Mouse (Mus musculus): ENCODE measurements around the gene Ebf3. TPM values are rescaled to one million over a fixed set of nuclear protein-coding genes. Genes with fewer than 3 reads are reported as not detected.

Gene Ebf3
- polyA plus RNA-seq, 1 experiment, result 17.0 TPM

DNA sequence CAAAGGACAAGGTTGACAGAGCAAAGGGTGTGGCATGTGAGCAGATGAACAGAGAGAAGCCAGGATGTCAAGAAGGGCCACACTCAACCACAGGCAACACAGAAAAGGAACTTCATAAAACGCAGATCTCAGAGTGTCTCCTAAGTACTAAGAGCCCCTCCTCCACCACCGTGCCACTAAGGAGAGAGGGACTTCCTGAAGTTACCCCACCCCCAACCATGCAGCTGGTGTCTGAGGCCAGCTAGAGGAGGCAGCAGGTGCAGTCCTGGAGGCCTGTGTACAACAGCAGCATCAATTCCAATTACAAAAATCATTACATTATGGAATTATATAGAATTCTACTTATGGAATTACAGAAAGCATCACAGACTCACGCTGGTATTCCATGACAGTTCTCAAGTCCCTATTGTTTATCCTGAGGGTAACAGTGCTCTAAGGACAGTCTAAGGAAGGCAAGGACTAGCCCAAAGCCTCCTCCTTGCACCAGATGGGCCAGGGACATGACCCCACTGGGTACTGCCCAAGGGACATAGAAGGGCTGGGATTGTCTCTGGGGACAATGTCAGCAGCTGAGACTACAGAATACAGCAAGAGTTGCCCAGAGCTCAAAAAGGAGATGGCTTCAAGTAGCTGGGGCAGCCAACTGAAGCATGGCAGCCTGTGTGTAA is 24.8 kb downstream of the Ebf3 start:
- Histone ChIP-seq H3K4me3 (ENCODE audit: insufficient read depth, low read length) (no peak overlapping the region), H3K27ac (ENCODE audit: insufficient read depth, low read length) (no peak overlapping the region), H3K4me1 (ENCODE audit: control insufficient read depth, insufficient read depth, low read length) (0 out of 2 replicates have a peak, but pooled peaks cover 2% of the 10 kb centered on the region)
- TF ChIP-seq CTCF (IDR thresholded peaks at IDR 0.05; ENCODE audit: borderline replicate concordance, insufficient read depth, low read length) (no peak), POLR2A (IDR thresholded peaks at IDR 0.05; ENCODE audit: low read depth, low read length) (no peak)

DNA sequence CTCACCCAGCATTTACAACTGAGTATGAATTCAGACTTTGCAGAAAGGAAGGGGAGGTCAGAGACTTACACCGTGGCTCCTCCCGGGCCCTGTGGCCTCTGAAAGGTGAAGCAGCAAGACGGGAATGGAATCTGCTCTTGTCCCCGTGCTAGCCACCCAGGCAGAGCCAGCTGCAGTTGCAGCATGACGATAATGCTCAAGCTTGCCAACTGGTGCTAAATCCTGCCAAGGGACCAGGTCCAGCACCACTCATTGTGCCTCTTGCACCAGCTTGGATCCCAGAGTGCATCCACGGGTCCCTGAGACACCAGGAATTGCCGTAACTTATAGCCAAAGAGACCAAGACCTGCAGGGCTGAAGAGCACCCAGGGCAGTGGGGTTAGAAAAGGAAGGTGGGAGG is 36.1 kb downstream of the Ebf3 start:
- no peak overlapping the region for H3K27ac ChIP-seq (ENCODE audit: insufficient read depth, low read length)
- no peaks in the 10 kb centered on the region for H3K4me1 ChIP-seq (ENCODE audit: control insufficient read depth, insufficient read depth, low read length)
- H3K4me3 ChIP-seq (ENCODE audit: insufficient read depth, low read length), result no peak overlapping the region
- no peak for TF ChIP-seq CTCF (IDR thresholded peaks at IDR 0.05; ENCODE audit: borderline replicate concordance, insufficient read depth, low read length)
- TF ChIP-seq POLR2A (IDR thresholded peaks at IDR 0.05; ENCODE audit: low read depth, low read length), result no peak

DNA sequence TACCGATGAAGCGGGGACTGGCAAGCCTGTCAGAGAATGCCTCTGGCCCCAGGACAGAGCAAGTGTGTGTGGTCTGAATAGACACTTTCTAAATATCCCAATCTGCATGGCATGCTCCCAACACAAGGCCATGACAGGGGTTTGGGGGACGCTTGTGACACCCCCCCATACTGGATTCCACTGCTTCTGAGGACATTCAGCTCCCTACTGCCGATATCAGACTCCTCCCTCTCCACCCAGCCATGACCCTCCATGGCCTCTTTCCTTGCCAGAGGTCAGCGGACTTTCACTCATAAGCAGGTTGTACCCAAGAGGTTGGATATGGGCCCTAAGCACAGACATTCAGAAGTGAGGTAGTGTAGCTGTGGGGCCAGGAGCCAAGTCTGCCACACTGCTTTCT is 36.5 kb downstream of the Ebf3 start:
- TF ChIP-seq POLR2A (IDR thresholded peaks at IDR 0.05; ENCODE audit: low read depth, low read length) (no peak), CTCF (IDR thresholded peaks at IDR 0.05; ENCODE audit: borderline replicate concordance, insufficient read depth, low read length) (no peak)
- Histone ChIP-seq H3K4me3 (ENCODE audit: insufficient read depth, low read length) (no peak overlapping the region), H3K27ac (ENCODE audit: insufficient read depth, low read length) (no peak overlapping the region), H3K4me1 (ENCODE audit: control insufficient read depth, insufficient read depth, low read length) (no peaks in the 10 kb centered on the region)

DNA sequence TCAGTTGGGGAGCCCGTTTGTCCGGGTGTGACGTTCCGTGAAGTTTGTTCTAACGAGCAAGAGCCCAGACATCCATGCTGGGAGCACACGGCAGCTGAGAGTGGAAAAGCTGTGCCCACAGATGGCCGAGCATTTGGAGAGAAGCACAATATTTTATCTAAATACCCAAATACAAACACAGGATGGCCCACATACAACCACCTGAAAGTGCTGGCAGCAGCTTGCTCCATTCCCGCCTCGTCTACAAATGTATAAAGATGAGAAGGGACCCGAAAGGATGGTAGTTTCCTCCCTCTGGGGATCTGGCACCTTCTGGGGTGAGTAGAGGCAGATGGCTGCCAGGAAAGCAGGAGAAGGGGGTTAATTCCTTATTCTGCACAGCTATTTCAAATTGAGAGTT is 42.0 kb downstream of the Ebf3 start:
- H3K27ac ChIP-seq (ENCODE audit: insufficient read depth, low read length), result no peak overlapping the region
- no peak overlapping the region for H3K4me3 ChIP-seq (ENCODE audit: insufficient read depth, low read length)
- no peaks in the 10 kb centered on the region for H3K4me1 ChIP-seq (ENCODE audit: control insufficient read depth, insufficient read depth, low read length)
- TF ChIP-seq CTCF (IDR thresholded peaks at IDR 0.05; ENCODE audit: borderline replicate concordance, insufficient read depth, low read length) (no peak), POLR2A (IDR thresholded peaks at IDR 0.05; ENCODE audit: low read depth, low read length) (no peak)

DNA sequence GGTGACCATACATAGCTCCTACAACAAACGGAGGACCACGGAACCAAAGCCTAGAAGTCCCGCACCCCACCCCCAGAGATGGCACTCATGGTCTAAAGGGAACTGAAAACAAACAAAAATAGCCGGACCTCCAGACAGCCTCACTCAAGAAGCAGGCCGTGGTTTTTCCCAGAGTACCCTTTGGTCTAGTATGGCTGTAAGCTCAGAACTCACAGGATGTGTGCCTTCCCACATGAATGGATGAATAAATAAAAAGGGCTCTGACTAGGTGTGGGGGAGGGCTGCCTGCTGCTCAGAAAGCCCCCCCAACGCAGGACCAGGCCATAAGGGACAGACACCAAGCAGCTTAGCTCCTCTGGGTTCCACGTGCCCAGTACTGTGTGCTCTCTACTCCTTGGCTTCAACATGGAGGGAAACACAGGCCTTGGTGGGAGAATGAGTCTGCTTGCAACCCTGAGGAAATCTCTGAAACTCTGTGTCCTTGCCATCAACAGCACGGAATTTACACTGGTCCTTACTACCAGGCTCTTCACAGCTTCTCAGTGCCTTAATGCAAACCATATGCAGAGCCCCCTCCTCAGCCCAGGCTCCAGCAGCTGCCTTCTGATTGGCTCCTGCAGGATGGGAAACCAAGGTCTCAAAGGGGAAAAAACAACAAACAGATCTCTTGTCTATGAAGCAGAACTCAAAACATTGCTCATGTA is 45.6 kb downstream of the Ebf3 start:
- Histone ChIP-seq H3K4me1 (ENCODE audit: control insufficient read depth, insufficient read depth, low read length) (no peaks in the 10 kb centered on the region), H3K27ac (ENCODE audit: insufficient read depth, low read length) (no peak overlapping the region), H3K4me3 (ENCODE audit: insufficient read depth, low read length) (no peak overlapping the region)
- TF ChIP-seq CTCF (IDR thresholded peaks at IDR 0.05; ENCODE audit: borderline replicate concordance, insufficient read depth, low read length), result no peak
- no peak for TF ChIP-seq POLR2A (IDR thresholded peaks at IDR 0.05; ENCODE audit: low read depth, low read length)

DNA sequence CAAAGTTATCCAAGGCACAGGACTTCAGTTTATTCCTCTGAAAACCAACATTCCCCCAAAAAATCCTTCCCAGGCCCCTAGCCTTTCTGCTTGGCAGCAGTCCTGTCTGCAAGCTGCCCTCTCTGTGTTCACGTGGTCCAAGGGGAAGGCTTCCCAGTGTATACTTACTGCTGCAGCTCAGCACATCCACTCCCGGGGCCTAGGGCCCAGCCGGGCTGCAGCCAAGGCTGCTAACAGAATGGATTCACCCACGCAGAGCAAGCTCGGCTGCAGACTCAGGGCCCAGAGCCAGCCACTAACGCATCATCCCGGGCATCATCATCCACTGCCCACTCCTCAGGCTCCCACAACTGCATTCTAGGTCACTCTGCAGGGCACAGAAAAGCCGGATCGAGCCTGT is 46.8 kb downstream of the Ebf3 start:
- Histone ChIP-seq H3K4me3 (ENCODE audit: insufficient read depth, low read length) (no peak overlapping the region), H3K27ac (ENCODE audit: insufficient read depth, low read length) (no peak overlapping the region), H3K4me1 (ENCODE audit: control insufficient read depth, insufficient read depth, low read length) (no peaks in the 10 kb centered on the region)
- TF ChIP-seq CTCF (IDR thresholded peaks at IDR 0.05; ENCODE audit: borderline replicate concordance, insufficient read depth, low read length), result no peak
- TF ChIP-seq POLR2A (IDR thresholded peaks at IDR 0.05; ENCODE audit: low read depth, low read length), result no peak

DNA sequence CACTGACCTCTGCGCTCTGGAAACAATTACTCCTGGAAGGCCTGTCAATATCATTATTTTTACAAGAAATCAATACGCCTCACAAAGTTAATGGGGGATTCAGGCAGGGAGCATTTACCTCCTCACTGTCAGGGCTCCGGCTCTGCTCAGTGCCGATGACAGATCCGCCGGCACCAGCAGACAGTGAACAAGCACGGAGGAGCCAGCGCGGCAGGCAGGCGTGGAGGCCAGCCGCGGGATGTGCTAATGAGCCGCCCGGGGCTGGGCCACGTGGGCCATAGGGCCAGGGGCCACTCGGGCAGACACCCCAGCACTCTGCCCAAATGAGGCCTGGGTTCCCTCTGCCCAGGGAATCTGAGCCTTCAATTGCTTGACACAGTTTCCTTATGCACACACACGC is 47.7 kb downstream of the Ebf3 start:
- TF ChIP-seq CTCF (IDR thresholded peaks at IDR 0.05; ENCODE audit: borderline replicate concordance, insufficient read depth, low read length), result no peak
- TF ChIP-seq POLR2A (IDR thresholded peaks at IDR 0.05; ENCODE audit: low read depth, low read length), result no peak
- Histone ChIP-seq H3K27ac (ENCODE audit: insufficient read depth, low read length) (no peak overlapping the region), H3K4me1 (ENCODE audit: control insufficient read depth, insufficient read depth, low read length) (no peaks in the 10 kb centered on the region)

DNA sequence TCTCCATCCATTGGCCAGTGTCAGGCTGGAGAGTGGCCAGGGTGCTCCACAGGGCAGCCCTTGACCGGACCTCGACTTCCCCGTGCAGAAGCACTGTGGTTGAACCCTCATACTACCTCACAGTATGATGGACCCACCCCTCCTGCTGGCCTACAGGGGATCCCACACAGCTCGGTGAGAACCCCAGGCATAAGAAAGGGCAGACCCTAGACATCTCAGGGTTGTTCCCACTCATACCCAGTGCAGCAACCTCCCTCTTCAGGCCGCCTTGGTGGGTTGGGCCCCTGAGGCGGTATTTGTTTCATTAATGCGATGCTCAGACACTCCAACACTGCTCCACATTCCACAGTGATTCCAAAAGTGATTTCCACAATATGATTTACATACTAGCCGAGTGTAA is 51.9 kb downstream of the Ebf3 start:
- Histone ChIP-seq H3K4me3 (ENCODE audit: insufficient read depth, low read length) (no peak overlapping the region), H3K27ac (ENCODE audit: insufficient read depth, low read length) (no peak overlapping the region), H3K4me1 (ENCODE audit: control insufficient read depth, insufficient read depth, low read length) (no peaks in the 10 kb centered on the region)
- TF ChIP-seq POLR2A (IDR thresholded peaks at IDR 0.05; ENCODE audit: low read depth, low read length), result no peak
- TF ChIP-seq CTCF (IDR thresholded peaks at IDR 0.05; ENCODE audit: borderline replicate concordance, insufficient read depth, low read length), result no peak

More for the DNA sequence above, 47.7 kb downstream of the Ebf3 start:
- H3K4me3 ChIP-seq (ENCODE audit: insufficient read depth, low read length), result no peak overlapping the region

DNA sequence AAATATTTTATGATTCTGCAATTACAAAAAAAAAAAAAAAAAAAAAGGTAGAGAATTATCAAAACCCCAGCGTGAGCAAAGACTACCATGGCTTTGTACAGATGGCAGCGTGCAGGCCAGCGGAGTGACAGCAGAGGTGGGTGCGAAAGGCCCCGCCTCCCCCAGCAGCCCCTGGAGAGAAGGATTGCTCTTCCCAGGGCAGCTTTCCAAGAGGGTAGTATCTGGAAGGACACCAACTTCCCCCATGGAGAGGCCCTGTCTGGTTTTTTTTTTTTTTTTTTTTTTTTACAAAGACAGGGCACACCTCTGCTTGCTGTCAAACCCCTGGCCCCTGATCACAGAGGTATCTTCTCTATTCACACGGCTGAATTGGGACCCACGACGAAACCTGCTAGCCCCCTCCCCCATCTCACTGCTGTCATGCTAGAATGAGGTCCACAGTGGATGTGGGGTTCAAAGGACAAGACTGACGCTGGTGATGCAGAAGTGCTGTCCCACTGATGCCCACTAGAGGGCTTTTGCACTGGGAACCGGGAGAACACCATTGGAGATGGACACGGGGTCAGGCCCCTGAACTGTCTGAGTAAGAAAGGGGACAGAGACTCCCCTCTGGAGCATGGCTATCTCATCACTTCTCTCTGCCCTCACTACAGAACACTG is 67.9 kb downstream of the Ebf3 start:
- H3K4me3 ChIP-seq (ENCODE audit: insufficient read depth, low read length), result no peak overlapping the region
- H3K27ac ChIP-seq (ENCODE audit: insufficient read depth, low read length), result no peak overlapping the region
- no peak for TF ChIP-seq POLR2A (IDR thresholded peaks at IDR 0.05; ENCODE audit: low read depth, low read length)
- peak; percentile 63; the same call in 1 of the 2 replicates for TF ChIP-seq CTCF (IDR thresholded peaks at IDR 0.05; ENCODE audit: borderline replicate concordance, insufficient read depth, low read length)
- H3K4me1 ChIP-seq (ENCODE audit: control insufficient read depth, insufficient read depth, low read length), result no peaks in the 10 kb centered on the region

DNA sequence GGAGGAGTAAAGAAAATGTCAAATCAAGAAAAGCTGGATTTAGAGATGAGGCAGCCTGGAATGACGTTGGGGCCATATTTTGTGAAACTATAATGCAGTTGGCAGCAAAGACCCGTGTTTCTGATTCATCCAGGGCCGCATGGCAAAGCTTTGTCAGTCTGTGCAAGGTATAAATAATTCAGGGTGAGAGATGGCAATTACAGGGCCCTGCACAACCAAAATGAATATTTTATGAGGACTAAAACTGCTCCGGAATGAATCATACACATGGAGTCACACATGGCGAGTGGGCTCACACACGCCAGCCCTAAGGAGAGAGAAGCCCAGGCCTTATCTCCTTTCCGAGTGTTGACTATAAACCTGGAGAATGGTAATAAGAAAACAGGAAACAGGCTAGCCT is 69.4 kb downstream of the Ebf3 start:
- Histone ChIP-seq H3K4me3 (ENCODE audit: insufficient read depth, low read length) (no peak overlapping the region), H3K4me1 (ENCODE audit: control insufficient read depth, insufficient read depth, low read length) (no peaks in the 10 kb centered on the region), H3K27ac (ENCODE audit: insufficient read depth, low read length) (no peak overlapping the region)
- no peak for TF ChIP-seq CTCF (IDR thresholded peaks at IDR 0.05; ENCODE audit: borderline replicate concordance, insufficient read depth, low read length)
- no peak for TF ChIP-seq POLR2A (IDR thresholded peaks at IDR 0.05; ENCODE audit: low read depth, low read length)
